Mouse (Mus musculus): ENCODE measurements around the gene Gm45623.

The Gm45623 gene

GRCm38 (mm10) chr13:56752474-56753191 lies 994 bp downstream of the Gm45623 start:
- 0 out of 2 replicates have a peak, but pooled peaks have one; percentile 41 for ATAC-seq (ENCODE audit: low TSS enrichment)

DNA sequence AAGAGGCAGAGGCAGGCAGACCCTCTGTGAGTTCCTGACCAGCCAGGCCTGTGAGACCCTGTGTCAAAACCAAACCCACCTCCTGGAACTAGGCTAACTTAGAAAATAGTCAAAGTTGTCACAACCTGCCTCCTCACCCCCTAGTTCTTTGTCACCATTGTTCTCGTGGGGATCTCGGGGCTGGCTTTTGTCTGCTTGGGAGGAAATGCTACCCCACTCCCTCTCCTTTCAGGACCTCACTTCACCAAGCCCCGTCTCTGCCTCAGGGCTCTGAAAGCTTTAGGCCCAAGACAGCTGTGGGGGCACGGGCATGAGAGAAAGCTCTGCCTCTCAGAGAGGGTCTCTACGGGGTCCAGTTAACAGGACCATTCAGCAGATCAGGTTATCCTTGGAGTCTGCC lies 1.9 kb downstream of the Gm45623 start:
- ATAC-seq (ENCODE audit: low TSS enrichment), result no peak

- ATAC-seq (ENCODE audit: low TSS enrichment), result no peak
Measured at GRCm38 (mm10) chr13:56749377-56749776, 4.2 kb downstream of the Gm45623 start.

DNA sequence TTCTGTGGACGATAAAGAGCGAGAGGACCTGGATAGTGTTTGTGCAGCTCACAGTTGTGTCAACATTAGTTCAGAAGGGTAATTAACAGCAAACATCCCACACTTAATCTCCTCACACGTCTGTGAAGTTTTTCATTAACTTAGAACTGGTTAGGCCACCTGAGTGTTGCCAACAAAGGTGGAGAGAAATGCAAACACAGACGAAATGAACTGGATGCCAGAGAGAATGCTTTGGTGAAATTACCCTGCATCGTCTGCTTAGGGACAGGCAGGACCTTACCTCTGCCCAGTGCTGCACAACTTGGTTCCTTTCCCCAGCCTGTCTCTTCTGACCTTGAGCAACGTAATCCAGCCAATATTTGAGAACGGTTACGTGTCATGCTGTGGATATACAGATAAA lies 6.1 kb downstream of the Gm45623 start:
- no peak for ATAC-seq (ENCODE audit: low TSS enrichment)

DNA sequence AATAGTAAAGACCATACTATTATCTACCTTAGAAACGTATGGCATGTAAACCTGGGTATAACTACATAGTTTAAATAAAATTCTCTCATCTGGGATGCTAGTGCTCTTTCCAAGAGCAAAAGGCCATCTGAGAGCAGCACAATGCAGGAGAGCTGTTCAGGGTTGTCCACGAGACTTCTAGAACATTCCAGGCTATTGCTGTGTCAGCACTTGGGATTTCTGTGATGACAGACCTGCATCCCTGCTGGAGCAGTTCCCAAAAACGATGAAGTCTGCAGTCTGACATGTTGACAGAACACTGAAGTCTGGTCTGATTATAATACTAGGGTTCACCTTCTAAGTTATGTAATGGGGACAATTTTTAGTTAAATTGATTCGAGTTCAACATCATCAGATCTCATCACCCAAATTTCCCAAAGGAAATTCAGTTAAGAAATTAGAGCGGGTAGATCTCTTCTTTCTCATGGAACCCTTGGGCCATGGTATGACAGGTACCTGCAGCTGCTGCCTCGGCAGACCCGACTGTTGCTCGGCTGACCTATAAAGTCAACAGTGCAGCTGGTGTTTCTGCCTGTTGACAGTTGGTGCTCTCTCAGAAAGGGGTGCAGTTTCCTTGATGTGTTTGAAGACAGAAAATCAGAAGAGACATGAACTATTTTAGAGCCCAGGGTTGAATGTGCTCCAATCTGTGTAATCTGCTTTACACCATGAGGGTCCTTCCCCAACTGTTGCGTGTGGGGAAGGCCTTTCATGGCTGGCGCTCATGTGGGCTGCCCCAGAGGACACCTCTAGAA lies 6.7 kb downstream of the Gm45623 start:
- ATAC-seq (ENCODE audit: low TSS enrichment), result no peak

- ATAC-seq (ENCODE audit: low TSS enrichment), result no peak
Measured at GRCm38 (mm10) chr13:56742325-56742901, 11.2 kb downstream of the Gm45623 start.

GRCm38 (mm10) chr13:56741691-56742090 lies 11.9 kb downstream of the Gm45623 start:
- no peak for ATAC-seq (ENCODE audit: low TSS enrichment)

DNA sequence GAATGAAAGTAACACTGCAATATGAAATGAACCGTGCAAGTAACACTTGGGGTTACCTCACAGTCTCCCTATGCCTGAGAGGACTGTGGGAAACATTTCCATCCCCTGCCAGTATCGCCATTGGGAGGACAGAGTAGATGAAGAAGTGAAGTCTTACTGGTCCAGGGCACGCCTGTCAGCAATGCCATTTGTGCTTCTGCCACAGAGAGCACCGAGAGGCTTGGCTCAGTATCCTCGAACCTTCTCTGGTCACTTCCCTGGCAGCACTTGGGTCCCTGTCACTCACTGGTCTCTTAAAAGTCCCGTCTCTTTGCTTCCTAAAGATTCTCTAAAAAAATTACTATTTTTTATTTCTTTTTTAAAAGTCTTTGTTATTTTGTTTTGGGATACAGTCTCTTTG lies 13.1 kb downstream of the Gm45623 start:
- no peak for ATAC-seq (ENCODE audit: low TSS enrichment)

GRCm38 (mm10) chr13:56739556-56739955 lies 14.1 kb downstream of the Gm45623 start:
- ATAC-seq (ENCODE audit: low TSS enrichment), result no peak

DNA sequence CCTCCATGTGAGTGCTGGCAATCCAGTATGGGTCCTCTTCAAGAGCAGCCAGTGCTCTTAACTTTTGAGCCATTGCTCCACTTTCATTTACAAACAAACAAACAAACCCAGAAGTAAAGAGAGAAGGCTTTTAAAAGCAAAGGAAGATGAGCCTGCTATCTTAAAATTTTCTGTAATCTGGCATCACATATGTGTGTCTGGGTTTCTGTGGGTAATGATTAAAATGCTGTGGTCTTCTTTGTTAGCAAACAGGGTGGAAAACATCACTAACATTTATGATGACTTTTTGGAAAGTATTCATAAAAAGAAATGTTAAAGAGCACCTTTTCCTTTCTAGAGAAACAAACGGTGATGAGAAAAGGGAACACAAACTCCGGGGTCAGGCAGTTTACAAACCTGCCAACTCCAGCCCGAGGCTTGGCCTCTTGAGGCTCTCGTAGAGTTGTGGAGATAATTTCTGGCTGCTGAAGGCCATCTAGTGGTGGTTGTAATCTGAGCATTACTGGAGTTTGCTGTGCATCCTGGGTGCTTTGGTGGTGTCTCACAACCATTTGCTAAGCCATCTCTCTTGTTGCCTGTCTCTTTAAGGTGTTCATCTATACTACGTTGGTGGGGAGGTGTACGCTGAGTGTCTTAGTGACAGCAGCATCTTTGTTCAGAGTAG lies 18.3 kb downstream of the Gm45623 start:
- ATAC-seq (ENCODE audit: low TSS enrichment), result peak; percentile 65; the same call in 1 of the 2 replicates

GRCm38 (mm10) chr13:56734617-56735016 lies 19.0 kb downstream of the Gm45623 start:
- no peak for ATAC-seq (ENCODE audit: low TSS enrichment)

DNA sequence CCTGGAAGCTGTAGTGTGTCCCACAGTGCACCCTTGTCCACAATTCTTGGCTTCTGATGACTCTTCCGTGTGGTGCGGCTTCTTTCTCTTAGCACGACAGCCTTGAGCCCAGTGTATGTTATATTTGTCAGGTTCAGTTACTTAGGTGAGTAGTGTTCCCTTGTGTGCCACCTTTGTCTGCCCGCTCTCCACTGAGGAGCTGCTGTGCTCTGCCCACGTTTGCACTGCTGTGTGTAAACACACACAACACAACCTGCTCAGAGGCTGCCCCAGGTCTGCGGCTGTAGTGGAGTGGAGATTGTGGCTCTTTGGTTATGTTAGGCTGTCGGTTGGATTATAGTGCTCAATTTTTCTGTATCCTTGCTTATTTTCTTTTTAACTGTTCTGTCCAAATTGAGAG lies 24.6 kb downstream of the Gm45623 start:
- ATAC-seq (ENCODE audit: low TSS enrichment), result no peak

DNA sequence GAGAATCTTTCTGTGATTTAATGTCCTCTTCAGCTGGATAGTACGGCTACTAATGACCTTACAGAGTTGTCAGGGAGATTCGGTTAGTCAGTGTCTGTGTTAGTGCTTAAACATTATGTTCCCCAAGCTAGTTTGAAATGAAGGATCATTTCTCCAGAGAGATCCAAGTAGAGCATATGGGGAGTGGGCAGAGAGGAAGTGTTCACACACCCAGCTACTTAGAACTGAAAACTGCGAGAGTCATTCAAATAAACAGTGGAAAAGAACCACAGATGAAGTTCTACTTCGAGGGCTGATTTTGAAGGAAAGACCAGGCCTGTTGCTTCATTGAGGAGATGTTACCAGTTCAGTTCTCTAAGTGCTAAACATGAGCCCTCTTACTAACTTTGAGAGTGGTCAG lies 27.1 kb downstream of the Gm45623 start:
- peak; percentile 88 for ATAC-seq (ENCODE audit: low TSS enrichment)

- ATAC-seq (ENCODE audit: low TSS enrichment), result no peak
Measured at GRCm38 (mm10) chr13:56712221-56712620, 41.4 kb downstream of the Gm45623 start.

- ATAC-seq (ENCODE audit: low TSS enrichment), result no peak
Measured at GRCm38 (mm10) chr13:56710620-56711019, 43.0 kb downstream of the Gm45623 start.

GRCm38 (mm10) chr13:56707606-56708005 lies 46.0 kb downstream of the Gm45623 start:
- ATAC-seq (ENCODE audit: low TSS enrichment), result no peak

GRCm38 (mm10) chr13:56707111-56707510 lies 46.5 kb downstream of the Gm45623 start:
- no peak for ATAC-seq (ENCODE audit: low TSS enrichment)

DNA sequence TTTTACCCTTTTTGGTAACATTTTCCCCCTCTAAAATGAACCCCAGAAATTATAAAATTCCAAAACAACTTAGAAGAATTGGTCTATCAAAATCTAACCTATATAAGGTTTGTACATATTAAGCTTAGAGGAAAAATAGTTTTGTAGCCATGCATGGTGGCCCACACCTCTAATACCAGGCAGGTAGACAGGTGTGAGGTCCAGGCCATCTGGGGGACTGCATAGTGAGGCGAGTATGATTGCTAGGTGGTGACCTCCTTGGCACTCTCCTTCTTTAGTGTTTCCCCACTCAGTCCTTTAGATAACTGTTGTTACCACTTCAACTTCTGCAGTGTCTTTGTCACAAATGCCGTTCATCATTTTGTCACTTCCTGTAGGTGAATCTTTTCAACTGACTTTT lies 49.0 kb downstream of the Gm45623 start:
- no peak for ATAC-seq (ENCODE audit: low TSS enrichment)

DNA sequence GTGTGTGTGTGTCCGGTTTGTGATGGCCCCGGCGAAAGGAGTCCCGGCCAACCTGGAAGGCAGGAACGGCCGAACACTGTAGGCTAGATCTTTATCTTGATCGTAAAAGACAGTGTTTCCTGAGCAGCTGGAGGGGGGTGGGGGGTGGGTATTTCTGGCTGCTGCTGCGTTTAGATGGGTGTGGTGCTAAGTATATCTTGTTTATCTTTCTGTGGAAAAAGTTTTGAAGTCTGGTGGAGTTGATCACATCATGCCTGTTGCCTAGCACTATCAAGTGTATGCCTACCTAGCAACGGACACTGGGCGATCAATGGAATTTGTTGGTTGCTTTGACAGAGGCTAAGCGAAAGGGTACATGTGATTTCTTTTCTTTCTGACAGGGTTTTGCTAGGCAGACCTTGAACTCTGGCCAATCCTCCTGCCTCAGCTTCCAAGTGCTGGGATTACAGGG lies 49.7 kb downstream of the Gm45623 start:
- no peak for ATAC-seq (ENCODE audit: low TSS enrichment)

- peak; percentile 41; the same call in 1 of the 2 replicates for ATAC-seq (ENCODE audit: low TSS enrichment)
Measured at GRCm38 (mm10) chr13:56703222-56703870, 50.3 kb downstream of the Gm45623 start.

DNA sequence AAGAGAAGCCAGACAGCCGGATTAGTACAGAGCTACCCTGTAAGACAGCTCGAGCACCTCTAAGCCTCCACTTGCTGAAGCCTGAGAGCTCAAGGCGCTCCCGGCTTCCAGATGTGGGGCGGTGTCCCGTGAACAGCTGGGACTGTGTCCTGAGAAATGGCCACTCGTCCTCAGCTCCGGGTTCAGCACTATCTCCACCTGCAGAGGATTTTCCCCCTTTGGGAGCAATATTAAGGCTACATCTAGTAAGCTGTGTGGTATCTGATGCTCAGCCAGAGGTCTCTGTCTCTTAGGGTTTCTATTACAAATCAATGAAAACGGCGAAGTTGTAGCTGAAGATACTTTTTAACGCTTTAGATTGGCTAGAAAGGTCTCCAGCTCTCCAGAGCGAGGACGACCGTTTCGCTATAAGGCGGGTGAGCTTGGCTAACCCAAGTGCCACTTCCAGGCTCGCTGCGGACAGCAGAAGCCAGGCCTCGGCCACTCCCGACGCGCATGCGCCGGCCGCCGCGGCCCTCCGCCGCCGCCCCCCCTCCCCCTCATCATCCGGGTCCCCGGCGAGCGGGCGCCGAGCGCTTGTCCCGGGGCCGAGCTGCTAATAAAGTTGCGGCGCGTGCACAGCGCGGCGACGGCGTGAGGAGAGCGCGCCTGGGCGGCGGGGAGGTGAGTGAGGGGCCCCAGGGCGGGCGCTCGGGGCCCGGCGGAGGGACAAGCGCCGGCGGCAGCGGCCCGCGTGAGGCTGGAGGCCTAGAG lies 51.0 kb downstream of the Gm45623 start, which contains the start of gene Smad5:
TSS of gene Smad5 (plus strand) at position 542 of the 753 bp plus-strand sequence.
- ATAC-seq (ENCODE audit: low TSS enrichment), result peak; percentile 76

Data from frontal cortex, adult (tissue).